Mouse (Mus musculus) ES-E14 (cell line): ENCODE data around the gene Colgalt2. TPM values are rescaled to one million over a fixed set of nuclear protein-coding genes. Genes with fewer than 3 reads are reported as not detected.

ENCODE experiments used
- DNase-seq: peaks from one replicate; pipeline ENCODE4 v3.0.0-alpha.2; 2013; ENCODE audit warnings: low read depth, low spot score
- H3K27ac ChIP-seq: 2 replicates; pipeline ENCODE4 v1.5.1; 2012; ENCODE audit warnings: low read depth, mild to moderate bottlenecking, low read length, moderate library complexity, mixed read lengths; ENCODE audit not compliant: poor library complexity, insufficient read depth, severe bottlenecking
- H3K36me3 ChIP-seq: 2 replicates; pipeline ENCODE4 v1.6.1; 2012; ENCODE audit warnings: mild to moderate bottlenecking, low read length, moderate library complexity, mixed read lengths; ENCODE audit not compliant: control insufficient read depth, poor library complexity, insufficient read depth, severe bottlenecking
- H3K4me1 ChIP-seq, 2 experiments: fragments of 150-350 bp in 1 of 2; sonication (generic) in 1 of 2; 2 replicates each; pipeline ENCODE4 v1.6.1; 2012; ENCODE audit warnings: low read length in 2 of 2, mild to moderate bottlenecking in 1 of 2, mixed read lengths in 1 of 2; ENCODE audit not compliant: control insufficient read depth in 2 of 2, insufficient read depth in 2 of 2, poor library complexity in 1 of 2
- H3K4me3 ChIP-seq, 2 experiments: fragments of 150-350 bp in 1 of 2; sonication (generic) in 1 of 2; 2 replicates each; pipeline ENCODE4 v1.5.1; 2012; ENCODE audit warnings: low read length in 2 of 2, low read depth in 1 of 2, mild to moderate bottlenecking in 1 of 2, mixed read lengths in 1 of 2; ENCODE audit not compliant: insufficient read depth in 1 of 2, poor library complexity in 1 of 2, severe bottlenecking in 1 of 2
- H3K9ac ChIP-seq: 2 replicates; pipeline ENCODE4 v1.6.1; 2012; ENCODE audit warnings: low read depth, mild to moderate bottlenecking, low read length, mixed read lengths; ENCODE audit not compliant: poor library complexity, insufficient read depth, severe bottlenecking
- H3K9me3 ChIP-seq: fragments of 150-350 bp; sonication (generic); 2 replicates; pipeline ENCODE4 v1.6.1; 2012; ENCODE audit warnings: low read depth, mild to moderate bottlenecking, low read length; ENCODE audit not compliant: control insufficient read depth, insufficient read depth
- CHD2 ChIP-seq: IDR thresholded peaks from 2 replicates; pipeline ENCODE4 v1.6.1; 2014; ENCODE audit warnings: mild to moderate bottlenecking, low read depth, low read length, inconsistent platforms
- HCFC1 ChIP-seq: IDR thresholded peaks from 2 replicates; pipeline ENCODE4 v1.6.1; 2012; ENCODE audit warnings: low read length, inconsistent platforms, borderline replicate concordance; ENCODE audit not compliant: insufficient read depth
- MAFK ChIP-seq: IDR thresholded peaks from 2 replicates; pipeline ENCODE4 v1.6.1; 2014; ENCODE audit warnings: mild to moderate bottlenecking, low read depth, low read length, inconsistent platforms; ENCODE audit not compliant: insufficient read depth
- ZC3H11A ChIP-seq: IDR thresholded peaks from 2 replicates; pipeline ENCODE4 v1.6.1; 2012; ENCODE audit warnings: low read depth, mild to moderate bottlenecking, inconsistent platforms, low read length, borderline replicate concordance
- ZNF384 ChIP-seq: IDR thresholded peaks from 2 replicates; pipeline ENCODE4 v1.6.1; 2012; ENCODE audit warnings: low read depth, low read length, inconsistent platforms
- in situ Hi-C, 2 experiments: fragments of 600-800 bp; cut with MboI; formaldehyde crosslinking; loops; one replicate each; pipeline ENCODE4 v1.15.1; 2025; ENCODE audit warnings: low sequenced_read_pairs in 2 of 2, inconsistent platforms in 1 of 2; ENCODE audit not compliant: unreplicated experiment in 2 of 2
- total RNA-seq: library from RNA; depleted of rRNA; stranded (reverse); fragments of 300-350 nt; gene quantifications from 2 replicates; pipeline ENCODE4 v1.2.3, GENCODE M21; 2012; rRNA removed

Colgalt2 gene
- total RNA-seq, 1 experiment, result 0.13 TPM

DNA sequence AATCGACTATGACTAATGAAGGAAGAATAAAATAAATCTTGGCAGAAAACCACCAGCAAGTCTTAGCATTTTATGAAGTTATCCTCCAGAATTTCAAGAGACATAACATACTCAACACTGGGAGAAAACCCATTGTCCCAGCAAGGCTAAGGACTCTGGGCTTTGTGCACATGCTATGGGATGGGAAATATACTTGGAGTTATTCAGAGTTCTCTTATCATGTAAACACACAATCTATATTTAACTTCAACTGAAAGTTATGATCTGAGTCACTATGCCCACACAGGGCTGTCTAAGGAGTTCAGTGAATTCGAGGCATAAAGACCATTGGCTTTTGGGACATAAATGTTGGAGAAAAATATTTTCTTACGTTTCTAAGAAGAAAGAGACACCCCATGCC is 151.3 kb downstream of the Colgalt2 start:
- Histone ChIP-seq H3K9ac (no peak overlapping the region), H3K27ac (no peak overlapping the region), H3K4me3 (no peak overlapping the region), H3K36me3 (no peaks in the 10 kb centered on the region), H3K4me1 (no peaks in the 10 kb centered on the region), H3K9me3 (no peaks in the 10 kb centered on the region)
- in situ Hi-C loops, result no loop called here
- DNase-seq, result no peak
- no peak for TF ChIP-seq MAFK
- TF ChIP-seq HCFC1, result no peak
- TF ChIP-seq ZC3H11A, result no peak
- no peak for TF ChIP-seq CHD2
- no peak for TF ChIP-seq ZNF384

DNA sequence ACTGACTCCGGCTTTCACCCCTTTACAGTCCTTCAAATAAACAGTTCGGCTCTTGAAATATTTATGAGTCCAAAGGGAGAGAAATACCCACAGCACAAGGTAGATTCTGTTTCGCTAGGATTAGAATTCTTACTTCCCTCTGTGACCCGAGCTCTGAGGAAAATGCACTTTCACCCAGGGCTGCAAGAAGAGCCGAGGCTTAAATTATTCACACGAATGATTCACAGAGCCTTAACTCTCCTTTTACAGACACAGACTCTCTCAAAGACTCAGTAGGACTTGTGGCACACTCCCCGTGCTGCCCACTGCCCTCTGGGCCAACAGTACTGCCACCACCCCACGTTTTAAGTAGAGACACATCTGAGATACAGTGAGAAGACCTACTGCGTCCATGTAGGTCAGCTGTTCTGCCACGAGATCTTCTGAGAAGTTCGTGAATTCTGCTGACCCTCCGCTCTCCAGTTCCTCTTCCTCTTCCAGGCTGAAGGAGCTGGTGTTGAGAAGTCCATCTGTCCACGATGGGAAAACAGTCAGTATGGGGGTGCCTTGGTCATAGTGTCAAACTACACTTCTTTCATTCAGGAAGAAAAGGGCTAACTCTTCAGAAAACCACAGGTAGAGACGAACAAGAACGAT is 154.4 kb downstream of the Colgalt2 start:
- no peak overlapping the region for H3K4me3 ChIP-seq
- TF ChIP-seq MAFK (no peak), ZC3H11A (no peak), ZNF384 (no peak)
- H3K4me1 ChIP-seq, result no peaks in the 10 kb centered on the region
- DNase-seq, result no peak
- in situ Hi-C loops, result no loop called here
- H3K9me3 ChIP-seq, result no peaks in the 10 kb centered on the region
- H3K27ac ChIP-seq, result no peak overlapping the region
- H3K36me3 ChIP-seq, result no peaks in the 10 kb centered on the region
- no peak overlapping the region for H3K9ac ChIP-seq

DNA sequence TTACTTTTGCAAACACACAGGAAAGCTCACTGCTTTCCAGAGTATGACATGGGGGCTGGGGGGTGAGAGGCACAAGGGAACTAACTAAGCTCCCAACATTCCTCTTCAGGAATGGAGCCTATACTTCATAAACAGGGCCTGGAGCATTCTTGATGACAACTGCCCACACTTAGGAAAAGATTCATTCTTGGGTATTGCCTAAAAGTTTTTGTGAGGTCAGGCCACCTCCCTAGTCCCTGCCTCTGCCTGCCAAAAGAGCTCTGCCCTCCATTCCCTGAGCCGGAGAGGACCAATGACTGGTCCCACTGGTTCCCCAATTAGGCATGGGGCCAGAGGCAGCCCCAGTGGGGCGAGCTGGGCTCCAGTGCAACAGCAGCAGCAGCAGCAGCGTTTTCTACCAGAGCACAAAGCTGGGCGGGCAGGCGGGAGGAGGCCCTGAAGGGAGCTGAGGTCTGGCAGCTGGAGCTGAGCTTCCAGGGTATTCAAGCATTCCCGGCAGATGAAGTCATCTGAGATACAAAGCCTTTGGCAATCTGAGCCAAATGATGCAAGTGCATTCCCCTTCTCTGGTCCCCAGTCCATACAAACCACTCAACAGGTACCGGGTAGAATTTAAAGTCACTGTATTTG is 156.4 kb downstream of the Colgalt2 start:
- Histone ChIP-seq H3K9me3 (no peaks in the 10 kb centered on the region), H3K27ac (no peak overlapping the region), H3K36me3 (no peaks in the 10 kb centered on the region), H3K9ac (no peak overlapping the region), H3K4me1 (no peaks in the 10 kb centered on the region), H3K4me3 (no peak overlapping the region)
- DNase-seq, result peak; percentile 37
- TF ChIP-seq ZC3H11A (no peak), ZNF384 (no peak), MAFK (no peak), CHD2 (no peak), HCFC1 (no peak)
- in situ Hi-C loops, result no loop called here

DNA sequence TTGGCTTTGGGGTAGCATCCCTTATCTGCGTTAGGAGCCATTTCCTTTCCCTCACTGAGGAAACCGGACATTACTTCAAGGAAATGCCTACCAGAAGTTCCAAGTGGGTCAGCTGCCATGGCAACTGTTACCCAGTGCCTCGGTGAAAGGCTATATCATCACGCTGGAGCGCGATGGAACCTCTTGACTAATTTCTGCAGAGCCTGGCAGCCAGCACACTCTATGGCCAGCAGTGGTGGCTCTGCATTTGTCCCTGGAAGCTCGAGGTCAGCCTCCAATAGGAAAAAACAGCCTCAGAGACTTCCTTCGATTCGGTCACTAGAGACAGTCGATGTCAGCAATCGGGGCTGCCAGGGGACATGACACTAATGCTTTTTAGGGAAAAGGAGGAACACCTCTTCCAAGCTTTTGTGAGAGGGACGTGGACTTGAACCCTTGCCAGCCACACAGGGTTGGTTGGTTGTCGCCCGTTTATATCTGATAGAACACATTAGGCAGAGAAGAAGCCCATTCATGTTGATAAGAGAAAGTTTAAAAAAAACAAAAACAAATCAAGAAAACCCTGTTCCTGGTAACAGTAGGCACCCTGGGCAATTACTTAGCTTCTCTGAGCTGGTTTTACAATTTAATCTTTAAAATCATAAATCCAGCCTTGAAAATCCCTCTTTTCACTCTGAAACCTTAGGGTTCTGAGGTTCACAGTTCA is 157.1 kb downstream of the Colgalt2 start:
- no peak for DNase-seq
- Histone ChIP-seq H3K9me3 (no peaks in the 10 kb centered on the region), H3K9ac (no peak overlapping the region), H3K27ac (no peak overlapping the region), H3K4me1 (no peaks in the 10 kb centered on the region), H3K4me3 (no peak overlapping the region), H3K36me3 (no peaks in the 10 kb centered on the region)
- in situ Hi-C loops, result no loop called here
- TF ChIP-seq ZNF384, result no peak
- no peak for TF ChIP-seq HCFC1
- TF ChIP-seq MAFK, result no peak

Other genes with a start within 250 kb of the Colgalt2 start
- 34.2 and 54.0 TPM in 2 replicates for gene Tsen15, start 13.1 kb upstream of the Colgalt2 start, total RNA-seq